Mouse (Mus musculus) hindbrain, embryonic 11.5 days (tissue): ENCODE measurements around the gene Gm12216. TPM values are rescaled to one million over a fixed set of nuclear protein-coding genes. Genes with fewer than 3 reads are reported as not detected.

ENCODE experiments used
- ATAC-seq: fragments of 200-750 bp; cut with Nextera tagmentation; 2 replicates; pipeline ENCODE4 v1.8.0; 2017; ENCODE audit warnings: mild to moderate bottlenecking, moderate TSS enrichment, moderate library complexity; ENCODE audit not compliant: low FRiP score
- DNase-seq: peaks from one replicate; pipeline ENCODE4 v3.0.0-alpha.2; 2015; ENCODE audit warnings: low spot score
- H3K27ac ChIP-seq: fragments of 300-500 bp; sonication (generic); 2 replicates; pipeline ENCODE4 v1.5.1; 2014; ENCODE audit warnings: mild to moderate bottlenecking, low read depth, low read length
- H3K27me3 ChIP-seq: fragments of 300-500 bp; sonication (generic); 2 replicates; pipeline ENCODE4 v1.6.1; 2014; ENCODE audit warnings: mild to moderate bottlenecking, low read length, moderate library complexity, mixed read lengths; ENCODE audit not compliant: control insufficient read depth, insufficient read depth
- H3K36me3 ChIP-seq: fragments of 300-500 bp; sonication (generic); 2 replicates; pipeline ENCODE4 v1.6.1; 2014; ENCODE audit warnings: mild to moderate bottlenecking, low read length, moderate library complexity, mixed read lengths; ENCODE audit not compliant: control insufficient read depth, insufficient read depth
- H3K4me1 ChIP-seq: fragments of 300-500 bp; sonication (generic); replicated peaks from 2 replicates; pipeline ENCODE4 v1.6.1; 2014; ENCODE audit warnings: low read length, mixed read lengths; ENCODE audit not compliant: control insufficient read depth, insufficient read depth
- H3K4me2 ChIP-seq: fragments of 300-500 bp; sonication (generic); replicated peaks from 2 replicates; pipeline ENCODE4 v1.6.1; 2014; ENCODE audit warnings: mild to moderate bottlenecking, low read depth, low read length
- H3K4me3 ChIP-seq: fragments of 300-500 bp; sonication (generic); 2 replicates; pipeline ENCODE4 v1.5.1; 2014; ENCODE audit warnings: low read depth, low read length
- H3K9ac ChIP-seq: fragments of 300-500 bp; sonication (generic); 2 replicates; pipeline ENCODE4 v1.6.1; 2014; ENCODE audit warnings: low read depth, low read length
- H3K9me3 ChIP-seq: fragments of 300-500 bp; sonication (generic); 2 replicates; pipeline ENCODE4 v1.6.1; 2016; ENCODE audit warnings: low read length; ENCODE audit not compliant: control insufficient read depth
- WGBS: fragments of 180-500 bp; shearing (Covaris S2); extraction: QIAGEN DNeasy Blood & Tissue Kit; methylation state at CpG from one replicate; pipeline ENCODE4 v1.1.7; 2014; 5-methylcytosine and 5-hydroxymethylcytosine counted together
- polyA plus RNA-seq: library from polyadenylated mRNA; unstranded; fragments of >200 nt; fragmentation: Nextera tagmentation; extraction: Ambion mirVana; gene quantifications from 2 replicates; pipeline ENCODE4 v1.2.1, GENCODE M21; 2014

Gm12216 gene
- polyA plus RNA-seq, 1 experiment from 2014 or later, result not detected

- Histone ChIP-seq H3K4me3 (no peak overlapping the region), H3K27ac (no peak overlapping the region), H3K4me1 (no peaks in the 10 kb centered on the region), H3K4me2 (no peak overlapping the region), H3K36me3 (no peaks in the 10 kb centered on the region), H3K9me3 (no peaks in the 10 kb centered on the region), H3K9ac (no peak overlapping the region), H3K27me3 (no peaks in the 10 kb centered on the region)
- ATAC-seq (no peak), DNase-seq (no peak)
- WGBS, result 85% methylated on average over 2 of the region's 2 CpGs
These were observed 124.6 kb downstream of the Gm12216 start for GRCm38 (mm10) chr11:53734431-53734830.

- Histone ChIP-seq H3K36me3 (no peaks in the 10 kb centered on the region), H3K27me3 (no peaks in the 10 kb centered on the region), H3K9me3 (no peaks in the 10 kb centered on the region), H3K4me1 (no peaks in the 10 kb centered on the region), H3K4me2 (no peak overlapping the region), H3K9ac (no peak overlapping the region), H3K4me3 (no peak overlapping the region), H3K27ac (no peak overlapping the region)
- WGBS, result 86% methylated on average over 7 of the region's 7 CpGs
- ATAC-seq (no peak), DNase-seq (no peak)
These were observed 125.2 kb downstream of the Gm12216 start for GRCm38 (mm10) chr11:53733824-53734223.

Other genes starting within 250 kb of the Gm12216 start
- gene Il4, start 240.6 kb downstream of the Gm12216 start, polyA plus RNA-seq, result 2.3 and 2.8 TPM in 2 replicates
- not detected in 2 replicates for gene Il13, start 224.6 kb downstream of the Gm12216 start, polyA plus RNA-seq
- 19.3 and 22.3 TPM in 2 replicates for gene Rad50, start 151.9 kb downstream of the Gm12216 start, polyA plus RNA-seq
- gene Il5, start 138.5 kb downstream of the Gm12216 start, polyA plus RNA-seq, result 0.10 TPM in 1 of 2 replicates, not detected in the other
- gene Irf1, start 89.2 kb downstream of the Gm12216 start, polyA plus RNA-seq, result 1.7 and 3.8 TPM in 2 replicates
- not detected in 2 replicates for gene Gm17334, start 86.1 kb downstream of the Gm12216 start, polyA plus RNA-seq
- gene Slc22a5, start 32.4 kb upstream of the Gm12216 start, polyA plus RNA-seq, result 7.8 and 8.1 TPM in 2 replicates
- 2.4 and 2.6 TPM in 2 replicates for gene Slc22a21, start 121.1 kb upstream of the Gm12216 start, polyA plus RNA-seq
- 1.2 and 1.6 TPM in 2 replicates for gene Slc22a4, start 168.8 kb upstream of the Gm12216 start, polyA plus RNA-seq
- gene Pdlim4, start 209.8 kb upstream of the Gm12216 start, polyA plus RNA-seq, result 46.4 and 49.3 TPM in 2 replicates
- gene P4ha2, start 240.8 kb upstream of the Gm12216 start, polyA plus RNA-seq, result 18.2 and 20.3 TPM in 2 replicates